Mouse (Mus musculus) C2C12 (cell line): Measurements from ENCODE around the gene Isca2.

ENCODE experiments used
- CEBPB ChIP-seq: IDR thresholded peaks from one replicate; pipeline ENCODE4 v1.6.1; 2011; ENCODE audit warnings: low read depth, mild to moderate bottlenecking, control low read depth, moderate library complexity
- CTCF ChIP-seq: IDR thresholded peaks from one replicate; pipeline ENCODE4 v1.5.1; 2011; ENCODE audit not compliant: control insufficient read depth, insufficient read depth, insufficient read length
- MAX ChIP-seq: IDR thresholded peaks from one replicate; pipeline ENCODE4 v1.6.1; 2011; ENCODE audit warnings: mild to moderate bottlenecking, control low read depth
- MYOD1 ChIP-seq: IDR thresholded peaks from one replicate; pipeline ENCODE4 v1.6.1; 2011; ENCODE audit warnings: low read depth; ENCODE audit not compliant: control insufficient read depth, insufficient read length
- USF1 ChIP-seq: IDR thresholded peaks from one replicate; pipeline ENCODE4 v1.6.1; 2011; ENCODE audit warnings: low read depth, mild to moderate bottlenecking, control low read depth, moderate library complexity

GRCm38 (mm10) chr12:84726391-84726790 is 46.7 kb upstream of the Isca2 start:
- TF ChIP-seq CTCF: no peak
- no peak for TF ChIP-seq USF1
- no peak for TF ChIP-seq CEBPB
- TF ChIP-seq MAX: no peak
- TF ChIP-seq MYOD1: no peak
